Mouse (Mus musculus): ENCODE results near the gene Adgre5. TPM values are rescaled to one million over a fixed set of nuclear protein-coding genes. Genes with fewer than 3 reads are reported as not detected.
A peak's percentile ranks its signal among the peaks of the same experiment; 100 is the strongest.

Gene Adgre5
- total and polyA plus RNA-seq, 3 experiments, result 44.6 to 73.9 (median 46.4) TPM

GRCm38 (mm10) chr8:83724697-83725482 lies 16.2 kb downstream of the Adgre5 start:
- 33% methylated on average over 15 of the region's 15 CpGs for whole genome bisulfite sequencing
- Histone ChIP-seq H3K36me3 (ENCODE audit: control insufficient read depth, insufficient read depth, low read length) (peaks cover 4% of the 10 kb centered on the region), H3K4me3 (no peak overlapping the region), H3K4me1 (ENCODE audit: control insufficient read depth, insufficient read depth, low read length) (peaks cover 9% of the 10 kb centered on the region), H3K27ac (no peak overlapping the region), H3K9ac (ENCODE audit: low read depth, low read length) (no peak overlapping the region), H3K27me3 (ENCODE audit: control insufficient read depth, insufficient read depth, low read length) (no peaks in the 10 kb centered on the region), H3K79me2 (replicated peaks; ENCODE audit: control insufficient read depth, insufficient read depth, low read length) (no peaks in the 10 kb centered on the region)
- peak; percentile 82 to 83 for DNase-seq
- no peak; the same call in 1 of the 2 replicates for TF ChIP-seq POLR2A (IDR thresholded peaks at IDR 0.05; ENCODE audit: insufficient read depth, low read depth, low read length)
- peak; percentile 96; the same call in 1 of the 2 replicates for TF ChIP-seq CTCF (IDR thresholded peaks at IDR 0.05)
- peak; percentile 86 for TF ChIP-seq EP300 (IDR thresholded peaks at IDR 0.05; ENCODE audit: insufficient read depth, low read depth, low read length)
- intact Hi-C loops (cut with DNase I), result loop anchor here (1.0 to 2.0 kb wide), 2 partner anchors 58 to 170 kb away; no protein-coding TSS in a partner anchor

- TF ChIP-seq CTCF (IDR thresholded peaks at IDR 0.05) (no peak), EP300 (IDR thresholded peaks at IDR 0.05; ENCODE audit: insufficient read depth, low read depth, low read length) (no peak), POLR2A (IDR thresholded peaks at IDR 0.05; ENCODE audit: insufficient read depth, low read depth, low read length) (no peak)
- peaks cover 9% of the 10 kb centered on the region for H3K4me1 ChIP-seq (ENCODE audit: control insufficient read depth, insufficient read depth, low read length)
- peak in 1 of 2 experiments; percentile 9 for DNase-seq
- peaks cover 2% of the 10 kb centered on the region; the same call in 1 of the 2 replicates for H3K79me2 ChIP-seq (replicated peaks; ENCODE audit: control insufficient read depth, insufficient read depth, low read length)
- WGBS, result 67% methylated on average over 11 of the region's 11 CpGs
- no peak overlapping the region for H3K9ac ChIP-seq (ENCODE audit: low read depth, low read length)
- H3K36me3 ChIP-seq (ENCODE audit: control insufficient read depth, insufficient read depth, low read length), result peaks cover 4% of the 10 kb centered on the region
- intact Hi-C loops (cut with DNase I), result loop anchor here (1.0 to 2.0 kb wide), 4 partner anchors 13 to 171 kb away; partner anchors contain the start of gene Ptger1
- H3K4me3 ChIP-seq, result no peak overlapping the region
- H3K27me3 ChIP-seq (ENCODE audit: control insufficient read depth, insufficient read depth, low read length), result no peaks in the 10 kb centered on the region
- H3K27ac ChIP-seq, result no peak overlapping the region
These were observed 17.6 kb downstream of the Adgre5 start for GRCm38 (mm10) chr8:83723447-83724083.

- no peaks in the 10 kb centered on the region for H3K27me3 ChIP-seq (ENCODE audit: control insufficient read depth, insufficient read depth, low read length)
- no peak for DNase-seq
- H3K27ac ChIP-seq, result peak overlapping the region; percentile 71
- WGBS, result 77% methylated on average over 12 of the region's 12 CpGs
- H3K79me2 ChIP-seq (replicated peaks; ENCODE audit: control insufficient read depth, insufficient read depth, low read length), result peaks cover 2% of the 10 kb centered on the region; the same call in 1 of the 2 replicates
- H3K4me1 ChIP-seq (ENCODE audit: control insufficient read depth, insufficient read depth, low read length), result peaks cover 9% of the 10 kb centered on the region
- intact Hi-C loops (cut with DNase I), result loop anchor here (2.0 kb wide), 2 partner anchors 14 to 56 kb away; partner anchors contain the start of gene Ptger1
- peaks cover 4% of the 10 kb centered on the region for H3K36me3 ChIP-seq (ENCODE audit: control insufficient read depth, insufficient read depth, low read length)
- no peak overlapping the region for H3K9ac ChIP-seq (ENCODE audit: low read depth, low read length)
- TF ChIP-seq EP300 (IDR thresholded peaks at IDR 0.05; ENCODE audit: insufficient read depth, low read depth, low read length) (no peak), CTCF (IDR thresholded peaks at IDR 0.05) (no peak), POLR2A (IDR thresholded peaks at IDR 0.05; ENCODE audit: insufficient read depth, low read depth, low read length) (no peak)
- H3K4me3 ChIP-seq, result no peak overlapping the region
These were observed 18.5 kb downstream of the Adgre5 start for GRCm38 (mm10) chr8:83722631-83723030.

GRCm38 (mm10) chr8:83721405-83722025 lies 19.6 kb downstream of the Adgre5 start:
- no peaks in the 10 kb centered on the region for H3K27me3 ChIP-seq (ENCODE audit: control insufficient read depth, insufficient read depth, low read length)
- no peak overlapping the region for H3K9ac ChIP-seq (ENCODE audit: low read depth, low read length)
- intact Hi-C loops (cut with DNase I), result loop anchor here (2.0 kb wide), 2 partner anchors 15 to 55 kb away; partner anchors contain the start of gene Ptger1
- peaks cover 4% of the 10 kb centered on the region for H3K36me3 ChIP-seq (ENCODE audit: control insufficient read depth, insufficient read depth, low read length)
- peak overlapping the region; percentile 71 for H3K27ac ChIP-seq
- peaks cover 5% of the 10 kb centered on the region; the same call in 1 of the 2 replicates for H3K79me2 ChIP-seq (replicated peaks; ENCODE audit: control insufficient read depth, insufficient read depth, low read length)
- DNase-seq, result peak; percentile 87 to 89
- peak; percentile 20; the same call in 1 of the 2 replicates for TF ChIP-seq POLR2A (IDR thresholded peaks at IDR 0.05; ENCODE audit: insufficient read depth, low read depth, low read length)
- no peak for TF ChIP-seq CTCF (IDR thresholded peaks at IDR 0.05)
- TF ChIP-seq EP300 (IDR thresholded peaks at IDR 0.05; ENCODE audit: insufficient read depth, low read depth, low read length), result peak; percentile 73; the same call in 1 of the 2 replicates
- WGBS, result 41% methylated on average over 25 of the region's 25 CpGs
- peaks cover 12% of the 10 kb centered on the region for H3K4me1 ChIP-seq (ENCODE audit: control insufficient read depth, insufficient read depth, low read length)
- H3K4me3 ChIP-seq, result no peak overlapping the region

- H3K36me3 ChIP-seq (ENCODE audit: control insufficient read depth, insufficient read depth, low read length), result peaks cover 4% of the 10 kb centered on the region
- no peak overlapping the region for H3K27ac ChIP-seq
- peaks cover 12% of the 10 kb centered on the region for H3K4me1 ChIP-seq (ENCODE audit: control insufficient read depth, insufficient read depth, low read length)
- WGBS, result 72% methylated on average over 2 of the region's 2 CpGs
- no peak overlapping the region for H3K9ac ChIP-seq (ENCODE audit: low read depth, low read length)
- intact Hi-C loops (cut with DNase I), result no loop called here
- TF ChIP-seq EP300 (IDR thresholded peaks at IDR 0.05; ENCODE audit: insufficient read depth, low read depth, low read length) (no peak), POLR2A (IDR thresholded peaks at IDR 0.05; ENCODE audit: insufficient read depth, low read depth, low read length) (no peak), CTCF (IDR thresholded peaks at IDR 0.05) (no peak)
- no peak for DNase-seq
- H3K4me3 ChIP-seq, result no peak overlapping the region
- peaks cover 5% of the 10 kb centered on the region; the same call in 1 of the 2 replicates for H3K79me2 ChIP-seq (replicated peaks; ENCODE audit: control insufficient read depth, insufficient read depth, low read length)
- H3K27me3 ChIP-seq (ENCODE audit: control insufficient read depth, insufficient read depth, low read length), result no peaks in the 10 kb centered on the region
These were observed 21.4 kb downstream of the Adgre5 start for GRCm38 (mm10) chr8:83719693-83720092.
